Mouse (Mus musculus): ENCODE measurements around the gene 1810013L24Rik.

The 1810013L24Rik gene

GRCm38 (mm10) chr16:8829564-8830359, at the start of gene 1810013L24Rik:
1810013L24Rik (plus strand) TSS chr16:8830100.
- DNase-seq (ENCODE audit: low spot score), result peak; percentile 99

- DNase-seq (ENCODE audit: low spot score), result no peak
Measured at GRCm38 (mm10) chr16:8780187-8780586, 49.7 kb upstream of the 1810013L24Rik start.

GRCm38 (mm10) chr16:8781191-8781590, 48.7 kb upstream of the 1810013L24Rik start:
- DNase-seq (ENCODE audit: low spot score), result no peak

- DNase-seq (ENCODE audit: low spot score), result no peak
Measured at GRCm38 (mm10) chr16:8781660-8782059, 48.2 kb upstream of the 1810013L24Rik start.

GRCm38 (mm10) chr16:8783198-8783913, 46.5 kb upstream of the 1810013L24Rik start:
- no peak for DNase-seq (ENCODE audit: low spot score)

GRCm38 (mm10) chr16:8784753-8785152, 45.1 kb upstream of the 1810013L24Rik start:
- DNase-seq (ENCODE audit: low spot score), result peak; percentile 88

GRCm38 (mm10) chr16:8790886-8791285, 39.0 kb upstream of the 1810013L24Rik start:
- DNase-seq (ENCODE audit: low spot score), result no peak

GRCm38 (mm10) chr16:8791949-8792557, 37.8 kb upstream of the 1810013L24Rik start, which contains the start of gene Usp7:
Usp7 (minus strand) TSS chr16:8792308.
- no peak for DNase-seq (ENCODE audit: low spot score)

GRCm38 (mm10) chr16:8794952-8795351, 34.9 kb upstream of the 1810013L24Rik start:
- no peak for DNase-seq (ENCODE audit: low spot score)

GRCm38 (mm10) chr16:8795906-8796305, 34.0 kb upstream of the 1810013L24Rik start:
- no peak for DNase-seq (ENCODE audit: low spot score)

- peak; percentile 21 for DNase-seq (ENCODE audit: low spot score)
Measured at GRCm38 (mm10) chr16:8806703-8807102, 23.2 kb upstream of the 1810013L24Rik start.

GRCm38 (mm10) chr16:8810399-8811127, 19.3 kb upstream of the 1810013L24Rik start:
- DNase-seq (ENCODE audit: low spot score), result no peak

- DNase-seq (ENCODE audit: low spot score), result no peak
Measured at GRCm38 (mm10) chr16:8817872-8818271, 12.0 kb upstream of the 1810013L24Rik start.

GRCm38 (mm10) chr16:8821429-8821828, 8.5 kb upstream of the 1810013L24Rik start:
- peak; percentile 46 for DNase-seq (ENCODE audit: low spot score)

- DNase-seq (ENCODE audit: low spot score), result no peak
Measured at GRCm38 (mm10) chr16:8822586-8822985, 7.3 kb upstream of the 1810013L24Rik start.

- DNase-seq (ENCODE audit: low spot score), result peak; percentile 54
Measured at GRCm38 (mm10) chr16:8823661-8824060, 6.2 kb upstream of the 1810013L24Rik start.

GRCm38 (mm10) chr16:8827366-8827765, 2.5 kb upstream of the 1810013L24Rik start:
- DNase-seq (ENCODE audit: low spot score), result no peak

- peak; percentile 76 for DNase-seq (ENCODE audit: low spot score)
Measured at GRCm38 (mm10) chr16:8828636-8829563, 1.0 kb upstream of the 1810013L24Rik start.

- DNase-seq (ENCODE audit: low spot score), result peak; percentile 80
Measured at GRCm38 (mm10) chr16:8830431-8831211, 721 bp downstream of the 1810013L24Rik start.

- DNase-seq (ENCODE audit: low spot score), result no peak
Measured at GRCm38 (mm10) chr16:8831241-8831640, 1.3 kb downstream of the 1810013L24Rik start.

Data from lung, postnatal 25 days (tissue).